Mouse (Mus musculus) adrenal gland, adult 2 months (tissue): Measurements from ENCODE around the gene Scaf8. TPM values are rescaled to one million over a fixed set of nuclear protein-coding genes. Genes with fewer than 3 reads are reported as not detected.

ENCODE experiments used
- polyA plus RNA-seq: library from polyadenylated mRNA; depleted of rRNA; stranded (reverse); fragments of >200 nt; gene quantifications from 2 replicates; pipeline ENCODE4 v1.2.3, GENCODE M21; 2012; rRNA removed
- total RNA-seq, 2 experiments: library from RNA; stranded (reverse); gene quantifications; 2 replicates each; pipeline ENCODE4 v1.2.3; 2021

Scaf8 gene
- total and polyA plus RNA-seq, 3 experiments: 23.6 to 46.6 (median 37.0) TPM

Other genes starting within 250 kb of the Scaf8 start
- gene Tiam2, start 211.6 kb downstream of the Scaf8 start, total RNA-seq: 10 to 100 TPM; 22.3 to 29.4 TPM
- gene Tiam2, start 211.6 kb downstream of the Scaf8 start, polyA plus RNA-seq: 5.3 and 6.5 TPM in 2 replicates